Mouse (Mus musculus) midbrain, postnatal 0 days (tissue): ENCODE measurements around the gene Tbk1. TPM values are rescaled to one million over a fixed set of nuclear protein-coding genes. Genes with fewer than 3 reads are reported as not detected.

Source experiments
- ATAC-seq: fragments of 200-750 bp; cut with Nextera tagmentation; 2 replicates; pipeline ENCODE4 v1.8.0; 2017; ENCODE audit warnings: moderate number of reproducible peaks, mild to moderate bottlenecking, moderate TSS enrichment, moderate library complexity; ENCODE audit not compliant: low FRiP score
- DNase-seq: peaks from one replicate; pipeline ENCODE4 v3.0.0-alpha.2; 2015; ENCODE audit warnings: low spot score
- H3K27ac ChIP-seq: fragments of 300-500 bp; sonication (generic); 2 replicates; pipeline ENCODE4 v1.5.1; 2014; ENCODE audit warnings: low read depth, mild to moderate bottlenecking, low read length, mixed read lengths
- H3K27me3 ChIP-seq: fragments of 300-500 bp; sonication (generic); 2 replicates; pipeline ENCODE4 v1.6.1; 2014; ENCODE audit warnings: low read length, control low read depth, mixed read lengths; ENCODE audit not compliant: insufficient read depth
- H3K36me3 ChIP-seq: fragments of 300-500 bp; sonication (generic); 2 replicates; pipeline ENCODE4 v1.6.1; 2014; ENCODE audit warnings: low read length, control low read depth, mixed read lengths; ENCODE audit not compliant: insufficient read depth
- H3K4me1 ChIP-seq: fragments of 300-500 bp; sonication (generic); 2 replicates; pipeline ENCODE4 v1.6.1; 2014; ENCODE audit warnings: mild to moderate bottlenecking, control low read depth, antibody characterized with exemption, low read length, mixed read lengths; ENCODE audit not compliant: insufficient read depth
- H3K4me2 ChIP-seq: fragments of 300-500 bp; sonication (generic); 2 replicates; pipeline ENCODE4 v1.6.1; 2014; ENCODE audit warnings: low read depth, mild to moderate bottlenecking, low read length, mixed read lengths; ENCODE audit not compliant: poor library complexity, severe bottlenecking
- H3K4me3 ChIP-seq: fragments of 300-500 bp; sonication (generic); 2 replicates; pipeline ENCODE4 v1.5.1; 2014; ENCODE audit warnings: low read depth, mild to moderate bottlenecking, low read length, moderate library complexity
- H3K9ac ChIP-seq: fragments of 300-500 bp; sonication (generic); replicated peaks from 2 replicates; pipeline ENCODE4 v1.6.1; 2014; ENCODE audit warnings: mild to moderate bottlenecking, low read length, moderate library complexity, mixed read lengths; ENCODE audit not compliant: poor library complexity, severe bottlenecking
- H3K9me3 ChIP-seq: fragments of 300-500 bp; sonication (generic); 2 replicates; pipeline ENCODE4 v1.6.1; 2016; ENCODE audit warnings: low read length, control low read depth
- CTCF ChIP-seq: IDR thresholded peaks from 2 replicates; pipeline ENCODE4 v1.5.1; 2016; ENCODE audit warnings: antibody characterized with exemption, mild to moderate bottlenecking
- WGBS: fragments of 180-500 bp; shearing (Covaris S2); extraction: QIAGEN DNeasy Blood & Tissue Kit; methylation state at CpG from one replicate; pipeline ENCODE4 v1.1.7; 2014; 5-methylcytosine and 5-hydroxymethylcytosine counted together
- polyA plus RNA-seq: library from polyadenylated mRNA; unstranded; fragments of >200 nt; fragmentation: Nextera tagmentation; extraction: Ambion mirVana; gene quantifications from 2 replicates; pipeline ENCODE4 v1.2.1, GENCODE M21; 2015
- total RNA-seq: library from RNA; depleted of rRNA; stranded (reverse); fragments of >200 nt; gene quantifications from 2 replicates; pipeline ENCODE4 v1.2.3, GENCODE M21; 2014

Tbk1 gene
- total and polyA plus RNA-seq, 2 experiments from 2014 or later = 16.5 to 24.8 TPM

DNA sequence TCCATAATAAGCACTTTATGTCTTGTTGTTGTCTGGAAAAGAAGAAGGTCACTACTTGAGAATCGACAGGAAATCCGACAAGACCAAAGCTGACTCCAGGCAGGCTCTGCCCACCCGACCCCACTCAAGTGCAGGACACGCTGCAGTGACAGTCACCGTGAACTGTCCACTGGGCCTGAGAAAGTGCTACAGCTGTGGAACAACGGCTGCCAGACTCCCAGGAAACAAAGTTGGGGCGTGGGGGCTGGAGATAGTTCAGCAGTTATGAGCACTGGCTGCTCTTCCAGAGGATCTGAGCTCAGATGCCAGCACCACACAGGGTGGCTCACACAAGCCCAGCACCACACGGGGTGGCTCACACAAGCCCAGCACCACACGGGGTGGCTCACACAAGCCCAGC is 10.2 kb downstream of the Tbk1 start:
- H3K27me3 ChIP-seq = no peaks in the 10 kb centered on the region
- WGBS = 81% methylated on average over 9 of the region's 9 CpGs
- no peak for TF ChIP-seq CTCF
- H3K9ac ChIP-seq = no peak overlapping the region
- H3K4me1 ChIP-seq = no peaks in the 10 kb centered on the region
- DNase-seq (no peak), ATAC-seq (no peak)
- H3K27ac ChIP-seq = no peak overlapping the region
- no peak overlapping the region for H3K4me2 ChIP-seq
- no peak overlapping the region for H3K4me3 ChIP-seq
- H3K36me3 ChIP-seq = peaks cover 19% of the 10 kb centered on the region; the same call in 1 of the 2 replicates
- no peaks in the 10 kb centered on the region for H3K9me3 ChIP-seq

DNA sequence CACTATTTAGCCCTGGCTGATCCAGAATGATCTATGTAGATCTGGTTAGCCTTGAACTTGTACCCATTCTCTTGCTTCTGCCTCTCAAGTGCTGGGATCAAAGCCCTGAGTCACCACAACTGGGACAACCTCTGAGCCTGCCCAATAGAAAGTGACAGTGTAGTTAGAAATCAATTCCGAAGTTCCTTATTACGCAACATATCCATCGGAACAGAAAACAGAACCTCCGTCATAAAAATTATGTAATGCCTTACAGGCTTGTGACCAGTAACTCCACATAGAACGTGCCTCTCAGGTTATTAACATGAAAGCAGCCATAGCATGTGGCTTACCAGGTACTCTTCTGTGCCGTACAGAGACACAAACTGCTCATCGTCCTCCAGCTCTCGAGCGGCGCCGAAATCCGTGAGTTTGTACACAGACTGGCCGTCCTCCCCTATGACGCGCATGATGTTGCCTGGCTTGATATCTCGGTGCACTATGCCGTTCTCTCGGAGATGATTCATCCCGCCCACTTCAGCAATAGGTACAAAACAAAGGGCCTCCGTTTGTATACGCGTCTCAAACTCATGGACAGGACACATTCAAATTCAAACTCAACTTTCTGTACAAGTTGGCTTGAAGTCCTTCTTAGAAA is 15.0 kb downstream of the Tbk1 start:
- Histone ChIP-seq H3K9me3 (no peaks in the 10 kb centered on the region), H3K27ac (no peak overlapping the region), H3K27me3 (no peaks in the 10 kb centered on the region), H3K9ac (no peak overlapping the region), H3K4me1 (0 out of 2 replicates have a peak, but pooled peaks cover 7% of the 10 kb centered on the region), H3K36me3 (peaks cover 13% of the 10 kb centered on the region), H3K4me3 (no peak overlapping the region), H3K4me2 (no peak overlapping the region)
- DNase-seq = no peak
- WGBS = 98% methylated on average over 22 of the region's 22 CpGs
- no peak for TF ChIP-seq CTCF
- no peak for ATAC-seq

DNA sequence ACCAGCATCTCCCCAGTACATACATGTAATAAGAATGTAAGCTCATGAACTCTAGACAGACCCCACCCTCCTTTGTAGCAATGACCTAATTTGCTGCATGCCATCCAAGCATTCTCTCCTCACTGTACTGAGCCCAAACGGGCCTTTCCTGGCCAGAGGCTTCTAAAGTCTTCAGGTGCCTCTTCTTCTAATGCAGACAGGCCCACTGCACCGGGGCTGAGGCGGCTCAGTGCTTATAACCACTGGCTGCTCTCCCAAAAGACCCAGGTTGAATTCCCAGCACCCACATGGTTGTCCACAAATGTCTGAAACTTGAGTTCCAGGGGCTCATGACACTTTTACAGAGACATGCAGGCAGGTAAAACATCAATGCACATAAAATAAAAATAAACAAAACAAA is 15.6 kb downstream of the Tbk1 start:
- 96% methylated on average over 3 of the region's 3 CpGs for WGBS
- no peak overlapping the region for H3K9ac ChIP-seq
- no peaks in the 10 kb centered on the region for H3K9me3 ChIP-seq
- no peak for DNase-seq
- H3K27ac ChIP-seq = no peak overlapping the region
- H3K4me1 ChIP-seq = 0 out of 2 replicates have a peak, but pooled peaks cover 7% of the 10 kb centered on the region
- H3K27me3 ChIP-seq = no peaks in the 10 kb centered on the region
- no peak for ATAC-seq
- H3K4me2 ChIP-seq = no peak overlapping the region
- no peak for TF ChIP-seq CTCF
- H3K4me3 ChIP-seq = no peak overlapping the region
- peaks cover 13% of the 10 kb centered on the region for H3K36me3 ChIP-seq

DNA sequence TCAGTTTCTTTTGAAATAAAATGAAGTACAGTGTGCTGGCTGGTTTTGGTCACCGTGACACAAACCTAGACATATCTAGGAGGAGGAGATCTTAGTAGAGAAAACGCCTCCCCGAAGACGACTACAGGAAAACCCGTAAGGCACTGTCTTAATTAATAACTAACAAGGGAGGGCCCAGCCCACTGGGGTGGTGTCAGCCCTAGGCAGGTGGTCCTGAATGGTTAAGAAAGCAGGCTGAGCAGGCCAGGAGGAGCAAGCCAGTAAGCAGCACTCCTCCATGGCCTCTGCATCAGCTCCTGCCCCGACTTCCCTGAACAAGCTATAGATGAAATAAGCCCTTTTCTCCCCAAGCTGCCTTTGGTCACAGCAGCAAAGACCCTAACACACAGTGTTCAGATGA is 16.8 kb downstream of the Tbk1 start:
- Histone ChIP-seq H3K27me3 (no peaks in the 10 kb centered on the region), H3K27ac (peak overlapping the region; percentile 80), H3K9ac (no peak overlapping the region), H3K36me3 (peaks cover 17% of the 10 kb centered on the region), H3K4me2 (peak overlapping the region; percentile 35), H3K4me1 (0 out of 2 replicates have a peak, but pooled peaks cover 7% of the 10 kb centered on the region), H3K9me3 (no peaks in the 10 kb centered on the region), H3K4me3 (no peak overlapping the region)
- TF ChIP-seq CTCF = no peak
- 45% methylated on average over 6 of the region's 6 CpGs for WGBS
- no peak for DNase-seq
- ATAC-seq = peak; percentile 44; the same call in 1 of the 2 replicates

DNA sequence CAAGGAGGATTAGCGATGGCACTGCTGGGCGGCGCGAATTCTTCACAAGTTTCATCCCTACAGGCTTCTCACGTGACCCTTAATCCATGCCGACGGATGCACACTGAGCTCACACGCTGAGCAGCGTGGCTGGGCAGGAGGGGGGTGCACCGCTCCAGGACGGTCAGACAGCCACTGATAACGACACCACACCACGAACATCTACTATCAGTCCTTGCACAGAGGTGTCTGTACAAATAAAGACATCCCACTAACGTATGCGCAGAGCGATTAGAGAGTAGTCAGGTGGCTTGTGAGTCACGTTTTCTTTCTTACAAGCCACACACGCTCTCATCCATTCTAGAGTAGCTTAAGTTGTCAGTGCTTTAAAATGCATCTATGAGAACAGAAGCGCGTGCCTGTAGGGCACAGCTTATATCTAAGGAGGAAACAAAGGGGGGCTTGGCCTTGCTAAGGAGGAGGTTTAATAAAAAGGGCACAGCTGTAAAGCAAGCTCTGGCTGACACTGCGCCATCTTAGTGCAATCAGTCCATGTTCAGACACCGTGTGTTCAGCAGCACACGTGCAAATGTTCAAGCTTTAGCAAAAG is 17.5 kb downstream of the Tbk1 start:
- Histone ChIP-seq H3K27me3 (no peaks in the 10 kb centered on the region), H3K4me2 (peak overlapping the region; percentile 35), H3K9me3 (no peaks in the 10 kb centered on the region), H3K4me1 (0 out of 2 replicates have a peak, but pooled peaks cover 7% of the 10 kb centered on the region), H3K27ac (peak overlapping the region; percentile 80), H3K9ac (peak overlapping the region; percentile 39; the same call in 1 of the 2 replicates), H3K36me3 (peaks cover 16% of the 10 kb centered on the region), H3K4me3 (peak overlapping the region; percentile 13; the same call in 1 of the 2 replicates)
- TF ChIP-seq CTCF = no peak
- ATAC-seq = peak; percentile 92
- peak; percentile 62 for DNase-seq
- 5% methylated on average over 23 of the region's 23 CpGs for WGBS

DNA sequence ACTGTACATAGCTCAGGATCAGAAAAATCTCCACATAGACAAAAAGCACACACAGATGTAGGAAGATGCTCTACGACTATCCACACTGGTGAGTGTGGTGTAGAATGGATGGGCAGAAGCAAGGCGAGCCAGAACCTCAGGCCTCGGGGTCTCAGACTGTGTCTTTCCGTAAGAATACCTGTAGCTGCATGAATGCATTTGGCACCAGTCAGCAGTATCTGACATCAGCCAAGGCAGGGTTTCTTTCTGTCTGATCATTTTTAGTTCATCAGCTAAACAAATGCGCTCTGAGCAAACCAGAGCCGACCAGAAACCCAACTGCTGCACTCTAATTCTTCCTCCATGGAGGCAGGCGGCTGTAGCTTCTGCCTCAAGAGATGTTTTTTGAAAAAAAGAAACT is 18.1 kb downstream of the Tbk1 start:
- DNase-seq = peak; percentile 5
- Histone ChIP-seq H3K4me3 (no peak overlapping the region), H3K4me1 (0 out of 2 replicates have a peak, but pooled peaks cover 7% of the 10 kb centered on the region), H3K36me3 (peaks cover 16% of the 10 kb centered on the region), H3K27me3 (no peaks in the 10 kb centered on the region), H3K9me3 (no peaks in the 10 kb centered on the region), H3K4me2 (peak overlapping the region; percentile 35), H3K9ac (no peak overlapping the region), H3K27ac (peak overlapping the region; percentile 80)
- WGBS = 34% methylated on average over 7 of the region's 7 CpGs
- no peak for TF ChIP-seq CTCF
- peak; percentile 47; the same call in 1 of the 2 replicates for ATAC-seq
